Mouse (Mus musculus) brain, embryonic 14.5 days (tissue): ENCODE data around the gene Olfr685.

Experiments used
- CTCF ChIP-seq: fragments of 200-500 bp; IDR thresholded peaks from 2 replicates; pipeline ENCODE4 v1.5.1; 2012; ENCODE audit warnings: inconsistent platforms, mild to moderate bottlenecking, moderate library complexity, borderline replicate concordance; ENCODE audit not compliant: insufficient read depth, insufficient read length; ENCODE audit errors: extremely low read depth
- POLR2A ChIP-seq: fragments of 200-500 bp; IDR thresholded peaks from 2 replicates; pipeline ENCODE4 v1.6.1; 2012; ENCODE audit warnings: mild to moderate bottlenecking, inconsistent platforms, borderline replicate concordance; ENCODE audit not compliant: poor library complexity, insufficient read depth, insufficient read length, severe bottlenecking; ENCODE audit errors: extremely low read depth

DNA sequence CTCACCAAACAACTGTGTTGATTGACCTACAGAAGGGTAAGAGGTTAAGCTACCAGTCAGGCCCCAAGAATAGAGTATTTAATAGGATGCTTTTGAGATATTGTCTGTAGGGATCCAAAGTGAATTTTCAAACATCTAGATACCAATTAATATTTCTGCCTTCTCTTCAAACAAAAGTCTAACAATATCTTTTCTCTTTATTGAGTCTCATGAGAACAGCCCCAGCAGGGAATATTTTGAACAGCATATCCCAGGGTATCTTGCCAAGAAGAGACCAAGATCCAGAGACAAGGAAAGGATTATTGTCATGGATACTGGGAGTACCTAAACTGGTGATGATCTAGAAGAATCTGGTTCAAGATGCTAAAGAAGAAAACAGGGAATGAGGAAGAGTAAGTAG lies 21.6 kb upstream of the Olfr685 start, which contains the start of gene Olfr686:
- no peak for TF ChIP-seq CTCF
- no peak for TF ChIP-seq POLR2A
